Mouse (Mus musculus) small intestine, adult 2 months (tissue): ENCODE measurements around the gene 4933407L21Rik.

Experiments
- CTCF ChIP-seq: fragments of 200-500 bp; IDR thresholded peaks from 2 replicates; pipeline ENCODE4 v1.5.1; 2012; ENCODE audit warnings: low read depth, mild to moderate bottlenecking, control low read depth, inconsistent platforms, low read length, moderate library complexity, mixed read lengths; ENCODE audit not compliant: insufficient replicate concordance, insufficient read length; ENCODE audit errors: extremely low read depth
- POLR2A ChIP-seq: fragments of 200-500 bp; IDR thresholded peaks from 2 replicates; pipeline ENCODE4 v1.6.1; 2012; ENCODE audit warnings: low read depth, mild to moderate bottlenecking, control low read depth, inconsistent platforms, low read length, moderate library complexity

- TF ChIP-seq CTCF (no peak), POLR2A (no peak)
Measured at GRCm38 (mm10) chr1:85922127-85922864, 6.0 kb upstream of the 4933407L21Rik start.
